Comparison of ENCODE assay signal across 29 mouse cellular contexts in the genomic region with DNA sequence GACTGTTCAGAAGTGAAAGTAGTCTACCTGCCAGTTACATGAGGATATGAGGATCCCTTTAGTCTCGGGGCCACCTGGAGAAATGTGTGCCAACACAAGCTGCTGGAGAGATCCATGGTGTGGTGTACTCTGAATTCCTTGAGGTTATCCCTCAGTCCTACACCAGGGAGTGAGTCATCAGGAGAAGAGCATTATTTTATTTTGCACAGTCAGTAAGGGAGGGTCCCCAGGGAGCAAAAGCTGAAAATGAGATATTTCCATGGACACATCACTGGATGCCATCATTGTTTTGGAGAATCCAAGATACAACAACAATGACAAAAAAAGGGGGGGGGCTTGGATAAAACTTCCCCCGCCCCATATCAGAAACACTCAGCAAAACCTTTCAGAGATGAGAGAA. TPM values are rescaled to one million over a fixed set of nuclear protein-coding genes. Genes with fewer than 3 reads are reported as not detected.
"Had no signal": no experiment of that assay in that cellular context is flagged by ENCODE, and none has a peak within 500 bp of the region (broad histone marks: within the 10 kb centered on the region; RNA-seq: fewer than 3 reads in every experiment).

No protein-coding gene starts in this region.

- H3K36me3 ChIP-seq: limb, embryonic 10.5 days; limb, embryonic 13.5 days; liver, embryonic 12.5 days; liver, embryonic 15.5 days; lung, embryonic 15.5 days; midbrain, embryonic 10.5 days; midbrain, embryonic 13.5 days; neural tube, embryonic 13.5 days had no signal

- H3K9me3 ChIP-seq: limb, embryonic 10.5 days; limb, embryonic 13.5 days; liver, embryonic 12.5 days; liver, embryonic 15.5 days; lung, embryonic 15.5 days; midbrain, embryonic 10.5 days; midbrain, embryonic 13.5 days; neural tube, embryonic 13.5 days had no signal

- DNase-seq: kidney, adult 18-20 months; kidney, postnatal 25 days; layer of hippocampus, adult 9-11 months; liver; lung, adult 18-20 months; lung, postnatal 10 days; lung, postnatal 36 days; retina, postnatal 1 day; right cerebral cortex, postnatal 25 days; thymus, adult 18-20 months; thymus, postnatal 36 days had no signal

- H3K27me3 ChIP-seq: limb, embryonic 13.5 days; liver, embryonic 12.5 days; liver, embryonic 15.5 days; lung, embryonic 15.5 days; midbrain, embryonic 13.5 days; neural tube, embryonic 13.5 days had no signal

- H3K27ac ChIP-seq: kidney, postnatal 0 days; layer of hippocampus, adult 2 months; limb, embryonic 10.5 days; limb, embryonic 13.5 days; liver, embryonic 12.5 days; liver, embryonic 15.5 days; lung, embryonic 15.5 days; midbrain, embryonic 10.5 days; midbrain, embryonic 13.5 days; neural tube, embryonic 13.5 days had no signal

- H3K9ac ChIP-seq: limb, embryonic 13.5 days; liver, embryonic 12.5 days; liver, embryonic 15.5 days; lung, embryonic 15.5 days; midbrain, embryonic 13.5 days; neural tube, embryonic 13.5 days had no signal

- H3K4me2 ChIP-seq: limb, embryonic 13.5 days; liver, embryonic 12.5 days; liver, embryonic 15.5 days; lung, embryonic 15.5 days; midbrain, embryonic 13.5 days; neural tube, embryonic 13.5 days had no signal

- ATAC-seq: liver, embryonic 12.5 days; midbrain, embryonic 13.5 days had no signal

- H3K4me3 ChIP-seq: layer of hippocampus, adult 2 months; limb, embryonic 10.5 days; limb, embryonic 13.5 days; liver, embryonic 12.5 days; liver, embryonic 15.5 days; lung, embryonic 15.5 days; midbrain, embryonic 10.5 days; midbrain, embryonic 13.5 days; neural tube, embryonic 13.5 days had no signal

- H3K4me1 ChIP-seq: liver, embryonic 15.5 days had no signal

RNA-seq across cellular contexts. Expression of gene Avpr1b, which starts 47.1 kb away (rescaled TPM):
- total RNA-seq: left cerebral cortex, adult 18-20 months; left cerebral cortex, postnatal 25 days; midbrain, postnatal 0 days; neutrophil, adult 5-6 weeks had no signal
- polyA plus RNA-seq: kidney, embryonic 14.5 days; kidney, postnatal 0 days; limb, embryonic 10.5 days; limb, embryonic 13.5 days; liver, embryonic 12.5 days; liver, embryonic 15.5 days; lung, embryonic 15.5 days; midbrain, embryonic 10.5 days; midbrain, embryonic 13.5 days; midbrain, postnatal 0 days; neural tube, embryonic 13.5 days; spleen, adult 2 months; testis, adult 2 months; urinary bladder, adult 2 months had no signal
